Mouse (Mus musculus): Measurements from ENCODE around the gene Tmeff1.

The Tmeff1 gene

GRCm38 (mm10) chr4:48542351-48542750, 42.6 kb upstream of the Tmeff1 start:
- Histone ChIP-seq H3K27me3 (ENCODE audit: insufficient read depth, low read length) (no peaks in the 10 kb centered on the region), H3K9me3 (ENCODE audit: low read length) (no peaks in the 10 kb centered on the region), H3K4me1 (replicated peaks; ENCODE audit: low read depth, low read length) (peaks cover 87% of the 10 kb centered on the region), H3K4me3 (replicated peaks; ENCODE audit: low read length) (peak overlapping the region; percentile 87), H3K36me3 (ENCODE audit: insufficient read depth, low read length) (peaks cover 15% of the 10 kb centered on the region)
- TF ChIP-seq NANOG (IDR thresholded peaks at IDR 0.05; ENCODE audit: borderline replicate concordance, low read length) (no peak), POU5F1 (IDR thresholded peaks at IDR 0.05; ENCODE audit: borderline replicate concordance, low read length) (no peak), CTCF (conservative IDR thresholded peaks at IDR 0.05; ENCODE audit: low read length) (no peak)

DNA sequence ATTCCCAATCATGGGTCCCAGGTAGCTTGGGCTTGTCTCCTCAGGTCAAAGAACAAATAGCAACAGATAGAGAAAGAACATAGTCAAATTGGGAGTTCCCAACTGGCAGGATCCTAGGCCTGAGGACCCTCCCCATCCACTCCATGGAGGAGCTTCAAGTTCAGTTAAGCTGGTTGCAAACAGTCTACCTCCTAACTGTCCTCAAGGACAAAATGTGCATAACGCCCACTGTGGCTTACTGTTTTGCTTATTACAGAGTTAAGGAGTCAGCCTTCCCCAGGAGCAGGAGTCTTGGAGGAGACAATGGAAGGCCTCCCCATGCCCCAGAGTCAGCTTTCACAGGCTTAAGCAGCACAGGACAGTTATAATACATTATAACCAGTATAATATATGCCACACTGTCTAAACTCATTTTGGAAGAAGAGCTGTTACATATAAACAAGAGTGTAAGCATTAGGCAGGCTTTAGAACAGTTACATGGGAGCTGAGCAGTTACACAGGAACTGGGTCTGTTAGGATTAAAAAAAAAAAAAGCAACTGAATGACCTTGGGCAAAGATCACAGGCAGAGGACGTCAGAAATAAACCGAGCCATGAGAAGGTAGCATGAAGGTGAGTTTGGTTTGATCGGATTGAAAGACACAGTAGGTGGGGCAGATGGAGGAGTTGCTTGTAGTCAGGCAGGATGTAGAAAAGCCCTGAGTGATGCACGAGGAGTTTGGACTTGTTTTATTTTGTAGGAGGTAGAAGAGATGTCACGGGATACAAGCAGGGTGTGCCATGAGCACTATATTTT, 41.7 kb upstream of the Tmeff1 start:
- TF ChIP-seq CTCF (conservative IDR thresholded peaks at IDR 0.05; ENCODE audit: low read length) = no peak
- peak; percentile 37; the same call in 1 of the 2 replicates for TF ChIP-seq NANOG (IDR thresholded peaks at IDR 0.05; ENCODE audit: borderline replicate concordance, low read length)
- peak; percentile 34; the same call in 1 of the 2 replicates for TF ChIP-seq POU5F1 (IDR thresholded peaks at IDR 0.05; ENCODE audit: borderline replicate concordance, low read length)
- Histone ChIP-seq H3K9me3 (ENCODE audit: low read length) (no peaks in the 10 kb centered on the region), H3K36me3 (ENCODE audit: insufficient read depth, low read length) (peaks cover 15% of the 10 kb centered on the region), H3K4me3 (replicated peaks; ENCODE audit: low read length) (peak overlapping the region; percentile 87), H3K4me1 (replicated peaks; ENCODE audit: low read depth, low read length) (peaks cover 88% of the 10 kb centered on the region), H3K27me3 (ENCODE audit: insufficient read depth, low read length) (no peaks in the 10 kb centered on the region)

DNA sequence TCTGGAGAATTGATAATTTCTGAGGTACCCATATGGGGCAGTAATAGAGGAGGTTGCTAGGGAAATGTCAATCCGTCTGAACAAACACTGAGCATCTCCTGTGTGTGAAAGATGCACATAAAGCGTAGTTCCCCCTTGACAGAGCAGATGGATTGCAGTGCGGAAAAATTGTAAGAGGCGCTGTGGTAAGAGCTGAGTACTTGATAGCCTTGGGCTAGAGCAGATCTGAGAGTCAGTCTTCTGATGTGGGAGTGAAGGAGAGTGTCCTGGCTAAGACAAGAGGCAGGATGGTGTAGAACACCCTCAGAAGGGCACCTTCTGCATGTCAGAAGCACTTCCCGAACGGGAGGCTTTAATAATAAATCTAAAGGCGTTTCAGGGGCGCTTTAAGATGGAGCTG, 40.8 kb upstream of the Tmeff1 start:
- no peak for TF ChIP-seq POU5F1 (IDR thresholded peaks at IDR 0.05; ENCODE audit: borderline replicate concordance, low read length)
- no peak for TF ChIP-seq CTCF (conservative IDR thresholded peaks at IDR 0.05; ENCODE audit: low read length)
- TF ChIP-seq NANOG (IDR thresholded peaks at IDR 0.05; ENCODE audit: borderline replicate concordance, low read length) = no peak
- no peaks in the 10 kb centered on the region for H3K9me3 ChIP-seq (ENCODE audit: low read length)
- H3K36me3 ChIP-seq (ENCODE audit: insufficient read depth, low read length) = peaks cover 17% of the 10 kb centered on the region
- peak overlapping the region; percentile 3 for H3K4me3 ChIP-seq (replicated peaks; ENCODE audit: low read length)
- peaks cover 88% of the 10 kb centered on the region for H3K4me1 ChIP-seq (replicated peaks; ENCODE audit: low read depth, low read length)
- H3K27me3 ChIP-seq (ENCODE audit: insufficient read depth, low read length) = no peaks in the 10 kb centered on the region

DNA sequence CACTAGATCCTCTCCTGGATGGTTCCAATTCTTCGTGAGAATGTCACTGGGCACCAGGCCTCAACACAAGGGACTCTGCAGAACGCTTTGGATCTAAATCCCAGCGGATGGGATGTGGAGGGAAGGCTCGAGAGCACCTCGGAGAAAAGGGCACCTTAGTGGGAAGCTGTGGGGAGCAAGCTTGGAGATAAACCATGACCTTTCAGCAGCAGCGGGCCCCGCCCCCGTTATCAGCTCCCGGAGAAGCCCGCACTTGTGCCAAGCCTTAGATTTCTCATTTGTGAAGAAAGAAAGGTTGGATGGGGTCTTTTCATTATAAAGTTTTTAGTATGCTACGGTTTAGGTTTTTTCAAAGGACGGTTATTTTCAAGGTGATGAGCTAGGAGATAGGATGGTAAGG, 39.0 kb upstream of the Tmeff1 start:
- TF ChIP-seq NANOG (IDR thresholded peaks at IDR 0.05; ENCODE audit: borderline replicate concordance, low read length) = no peak
- no peak for TF ChIP-seq POU5F1 (IDR thresholded peaks at IDR 0.05; ENCODE audit: borderline replicate concordance, low read length)
- TF ChIP-seq CTCF (conservative IDR thresholded peaks at IDR 0.05; ENCODE audit: low read length) = no peak
- Histone ChIP-seq H3K4me3 (replicated peaks; ENCODE audit: low read length) (no peak overlapping the region), H3K36me3 (ENCODE audit: insufficient read depth, low read length) (peaks cover 26% of the 10 kb centered on the region), H3K27me3 (ENCODE audit: insufficient read depth, low read length) (no peaks in the 10 kb centered on the region), H3K4me1 (replicated peaks; ENCODE audit: low read depth, low read length) (peaks cover 93% of the 10 kb centered on the region), H3K9me3 (ENCODE audit: low read length) (no peaks in the 10 kb centered on the region)

GRCm38 (mm10) chr4:48546568-48547496, 38.1 kb upstream of the Tmeff1 start:
- Histone ChIP-seq H3K36me3 (ENCODE audit: insufficient read depth, low read length) (peaks cover 29% of the 10 kb centered on the region), H3K9me3 (ENCODE audit: low read length) (no peaks in the 10 kb centered on the region), H3K4me1 (replicated peaks; ENCODE audit: low read depth, low read length) (peaks cover 91% of the 10 kb centered on the region), H3K27me3 (ENCODE audit: insufficient read depth, low read length) (no peaks in the 10 kb centered on the region), H3K4me3 (replicated peaks; ENCODE audit: low read length) (peak overlapping the region; percentile 37; the same call in 1 of the 2 replicates)
- TF ChIP-seq NANOG (IDR thresholded peaks at IDR 0.05; ENCODE audit: borderline replicate concordance, low read length) = no peak
- TF ChIP-seq POU5F1 (IDR thresholded peaks at IDR 0.05; ENCODE audit: borderline replicate concordance, low read length) = no peak
- TF ChIP-seq CTCF (conservative IDR thresholded peaks at IDR 0.05; ENCODE audit: low read length) = no peak

DNA sequence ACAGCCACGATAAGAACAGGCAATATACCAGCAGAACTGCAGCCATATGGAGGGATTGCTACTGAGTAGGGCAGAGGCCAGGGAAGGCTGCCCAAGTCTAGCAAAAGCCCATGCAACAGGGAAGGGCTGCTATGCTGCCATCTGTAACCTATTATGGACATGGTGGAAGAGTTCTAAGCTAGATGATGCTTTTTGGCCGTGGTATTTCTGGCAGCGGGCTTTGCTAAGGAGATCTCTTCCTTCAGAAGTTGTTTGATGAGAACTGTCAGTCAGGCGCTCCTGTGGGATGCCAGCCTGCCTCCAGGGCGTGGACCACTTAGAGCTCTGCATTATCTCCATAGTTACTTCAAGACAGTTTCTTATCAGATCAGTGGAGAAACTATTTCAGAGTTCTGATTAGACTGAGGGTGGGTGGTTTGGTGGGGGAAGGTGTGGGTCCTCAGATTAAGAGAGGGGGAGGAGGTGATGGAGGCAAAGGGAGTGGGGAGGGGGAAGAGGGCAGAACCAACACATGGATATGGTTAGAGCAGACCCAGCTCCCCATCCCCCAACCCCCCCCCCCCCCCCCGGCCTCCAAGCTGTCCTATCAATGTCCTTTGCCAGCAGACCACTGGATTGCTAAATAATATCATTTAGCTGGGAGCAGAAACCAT, 36.5 kb upstream of the Tmeff1 start:
- H3K9me3 ChIP-seq (ENCODE audit: low read length) = no peaks in the 10 kb centered on the region
- H3K36me3 ChIP-seq (ENCODE audit: insufficient read depth, low read length) = peaks cover 44% of the 10 kb centered on the region
- H3K27me3 ChIP-seq (ENCODE audit: insufficient read depth, low read length) = no peaks in the 10 kb centered on the region
- 0 out of 2 replicates have a peak overlapping the region, but pooled peaks have one; percentile 5 for H3K4me3 ChIP-seq (replicated peaks; ENCODE audit: low read length)
- peaks cover 88% of the 10 kb centered on the region for H3K4me1 ChIP-seq (replicated peaks; ENCODE audit: low read depth, low read length)
- TF ChIP-seq CTCF (conservative IDR thresholded peaks at IDR 0.05; ENCODE audit: low read length) = no peak

DNA sequence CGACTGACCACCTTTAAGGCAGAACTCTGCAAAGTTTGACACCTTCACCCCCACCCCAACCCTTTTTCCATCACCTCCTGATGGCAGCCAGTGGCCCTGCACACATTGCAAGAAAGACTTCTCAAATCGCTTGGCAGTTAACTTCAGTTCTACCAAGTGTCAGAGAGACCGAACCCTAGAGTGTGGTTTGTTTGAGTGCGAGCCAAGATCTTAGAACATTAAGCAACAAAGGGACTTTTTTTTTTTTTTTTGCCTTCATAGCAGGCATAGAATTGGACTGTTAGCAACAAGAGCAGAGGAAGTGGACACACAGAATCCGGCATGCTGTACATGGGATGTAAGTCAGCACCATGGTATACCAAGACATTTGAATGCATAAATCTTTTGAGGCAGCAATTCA, 35.3 kb upstream of the Tmeff1 start:
- no peaks in the 10 kb centered on the region for H3K9me3 ChIP-seq (ENCODE audit: low read length)
- H3K27me3 ChIP-seq (ENCODE audit: insufficient read depth, low read length) = no peaks in the 10 kb centered on the region
- no peak overlapping the region for H3K4me3 ChIP-seq (replicated peaks; ENCODE audit: low read length)
- peaks cover 52% of the 10 kb centered on the region for H3K36me3 ChIP-seq (ENCODE audit: insufficient read depth, low read length)
- TF ChIP-seq CTCF (conservative IDR thresholded peaks at IDR 0.05; ENCODE audit: low read length) = no peak
- no peak for TF ChIP-seq POU5F1 (IDR thresholded peaks at IDR 0.05; ENCODE audit: borderline replicate concordance, low read length)
- no peak for TF ChIP-seq NANOG (IDR thresholded peaks at IDR 0.05; ENCODE audit: borderline replicate concordance, low read length)
- H3K4me1 ChIP-seq (replicated peaks; ENCODE audit: low read depth, low read length) = peaks cover 84% of the 10 kb centered on the region
